Mouse (Mus musculus) megakaryocyte, embryonic 14.5 days (primary cell): Measurements from ENCODE around the gene Fbxl13.

Experiments used
- FLI1 ChIP-seq: IDR thresholded peaks from 2 replicates; pipeline ENCODE4 v1.6.1; 2012; ENCODE audit warnings: low read length, inconsistent platforms, mixed read lengths
- GATA1 ChIP-seq: IDR thresholded peaks from 3 replicates; pipeline ENCODE4 v1.6.1; 2012; ENCODE audit warnings: mixed read lengths, low read length, inconsistent platforms, borderline replicate concordance

DNA sequence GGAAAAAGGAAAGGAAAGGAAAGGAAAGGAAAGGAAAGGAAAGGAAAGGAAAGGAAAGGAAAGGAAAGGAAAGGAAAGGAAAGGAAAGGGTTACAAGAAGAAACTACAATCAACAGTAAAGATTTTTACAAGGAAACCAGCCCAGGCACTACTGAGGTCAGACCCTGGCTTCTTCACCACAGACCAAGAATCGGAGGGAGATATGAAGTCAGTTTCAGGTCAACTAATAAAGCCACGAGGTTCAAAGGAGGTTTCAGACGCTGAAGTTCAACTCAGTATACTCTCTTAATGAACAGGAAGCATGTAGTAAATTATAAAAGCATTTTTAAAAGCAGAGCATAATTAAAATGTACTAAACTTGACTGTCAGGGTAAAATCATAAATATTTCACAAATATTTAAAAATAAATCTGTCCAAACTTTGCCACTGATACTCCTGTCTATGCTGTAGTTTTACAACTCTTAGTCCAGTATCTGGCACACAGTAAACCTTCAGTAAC, 48.0 kb upstream of the Fbxl13 start:
- TF ChIP-seq GATA1: no peak
- TF ChIP-seq FLI1: no peak
